Mouse (Mus musculus): ENCODE data around the gene Eif4e2.

DNA sequence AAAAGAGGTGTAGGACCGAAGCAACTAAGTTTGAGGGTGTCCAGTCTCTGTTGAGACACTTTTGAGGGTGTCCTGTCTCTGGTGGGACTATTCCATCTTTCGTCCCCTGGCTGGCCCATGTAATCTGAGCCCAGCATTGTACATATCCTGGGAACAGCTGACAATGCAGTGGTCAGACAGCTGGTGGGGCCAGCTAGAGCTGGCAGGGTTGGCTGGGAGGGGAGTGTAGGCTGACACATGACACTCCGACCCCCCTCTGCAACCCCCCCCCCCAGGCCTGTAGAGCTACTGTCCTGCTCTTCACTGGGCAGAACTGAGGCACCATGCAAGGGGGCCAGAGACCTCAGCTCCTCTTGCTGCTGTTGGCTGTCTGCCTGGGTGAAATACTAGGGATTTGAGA is 8.2 kb upstream of the Eif4e2 start:
- TF ChIP-seq CTCF (IDR thresholded peaks at IDR 0.05; ENCODE audit: borderline replicate concordance, insufficient read depth, low read depth, low read length) (no peak), POLR2A (IDR thresholded peaks at IDR 0.05; ENCODE audit: borderline replicate concordance, insufficient read depth, low read length) (no peak)
